Mouse (Mus musculus): ENCODE data around the gene Unc13b. TPM values are rescaled to one million over a fixed set of nuclear protein-coding genes. Genes with fewer than 3 reads are reported as not detected.

Gene Unc13b
- polyA plus RNA-seq, 1 experiment from 2014 or later, result 2.0 TPM

- peak overlapping the region; percentile 31; the same call in 1 of the 2 replicates for H3K4me2 ChIP-seq
- H3K9ac ChIP-seq (ENCODE audit: low read depth, low read length), result no peak overlapping the region
- no peak overlapping the region for H3K27ac ChIP-seq (ENCODE audit: low read depth, low read length)
- H3K36me3 ChIP-seq (ENCODE audit: control insufficient read depth, insufficient read depth, low read length), result no peaks in the 10 kb centered on the region
- H3K4me1 ChIP-seq (replicated peaks; ENCODE audit: control insufficient read depth, insufficient read depth, low read length), result no peaks in the 10 kb centered on the region
- WGBS, result 13% methylated on average over 8 of the region's 8 CpGs
- ATAC-seq (replicated peaks; ENCODE audit: low FRiP score) (no peak), DNase-seq (ENCODE audit: low spot score) (no peak)
- no peaks in the 10 kb centered on the region for H3K27me3 ChIP-seq (replicated peaks; ENCODE audit: control insufficient read depth, insufficient read depth, low read length)
- H3K9me3 ChIP-seq (ENCODE audit: control insufficient read depth, low read length), result no peaks in the 10 kb centered on the region
- no peak overlapping the region for H3K4me3 ChIP-seq (ENCODE audit: low read depth, low read length)
These were observed 150.4 kb downstream of the Unc13b start for GRCm38 (mm10) chr4:43209081-43209579.

GRCm38 (mm10) chr4:43209673-43210072, 150.9 kb downstream of the Unc13b start:
- no peak for ATAC-seq (replicated peaks; ENCODE audit: low FRiP score)
- Histone ChIP-seq H3K4me2 (peak overlapping the region; percentile 31; the same call in 1 of the 2 replicates), H3K4me3 (ENCODE audit: low read depth, low read length) (no peak overlapping the region)

GRCm38 (mm10) chr4:43216491-43216890, 157.7 kb downstream of the Unc13b start:
- Histone ChIP-seq H3K36me3 (ENCODE audit: control insufficient read depth, insufficient read depth, low read length) (no peaks in the 10 kb centered on the region), H3K4me2 (no peak overlapping the region), H3K27ac (ENCODE audit: low read depth, low read length) (no peak overlapping the region), H3K9ac (ENCODE audit: low read depth, low read length) (no peak overlapping the region), H3K9me3 (ENCODE audit: control insufficient read depth, low read length) (no peaks in the 10 kb centered on the region), H3K4me1 (replicated peaks; ENCODE audit: control insufficient read depth, insufficient read depth, low read length) (no peaks in the 10 kb centered on the region), H3K27me3 (replicated peaks; ENCODE audit: control insufficient read depth, insufficient read depth, low read length) (no peaks in the 10 kb centered on the region), H3K4me3 (ENCODE audit: low read depth, low read length) (no peak overlapping the region)
- DNase-seq (ENCODE audit: low spot score), result no peak
- 42% methylated on average over 3 of the region's 3 CpGs for WGBS
- no peak for ATAC-seq (replicated peaks; ENCODE audit: low FRiP score)

More at GRCm38 (mm10) chr4:43209673-43210072, 150.9 kb downstream of the Unc13b start:
- Histone ChIP-seq H3K36me3 (ENCODE audit: control insufficient read depth, insufficient read depth, low read length) (no peaks in the 10 kb centered on the region), H3K27me3 (replicated peaks; ENCODE audit: control insufficient read depth, insufficient read depth, low read length) (no peaks in the 10 kb centered on the region), H3K9ac (ENCODE audit: low read depth, low read length) (no peak overlapping the region), H3K9me3 (ENCODE audit: control insufficient read depth, low read length) (no peaks in the 10 kb centered on the region), H3K27ac (ENCODE audit: low read depth, low read length) (no peak overlapping the region), H3K4me1 (replicated peaks; ENCODE audit: control insufficient read depth, insufficient read depth, low read length) (no peaks in the 10 kb centered on the region)
- no peak for DNase-seq (ENCODE audit: low spot score)
- 66% methylated on average over 6 of the region's 6 CpGs for WGBS

GRCm38 (mm10) chr4:43217997-43218396, 159.2 kb downstream of the Unc13b start:
- Histone ChIP-seq H3K4me2 (no peak overlapping the region), H3K27ac (ENCODE audit: low read depth, low read length) (no peak overlapping the region), H3K4me3 (ENCODE audit: low read depth, low read length) (no peak overlapping the region), H3K36me3 (ENCODE audit: control insufficient read depth, insufficient read depth, low read length) (no peaks in the 10 kb centered on the region), H3K4me1 (replicated peaks; ENCODE audit: control insufficient read depth, insufficient read depth, low read length) (no peaks in the 10 kb centered on the region), H3K27me3 (replicated peaks; ENCODE audit: control insufficient read depth, insufficient read depth, low read length) (no peaks in the 10 kb centered on the region), H3K9ac (ENCODE audit: low read depth, low read length) (no peak overlapping the region), H3K9me3 (ENCODE audit: control insufficient read depth, low read length) (no peaks in the 10 kb centered on the region)
- 79% methylated on average over 1 of the region's 1 CpGs for WGBS
- DNase-seq (ENCODE audit: low spot score), result no peak
- no peak for ATAC-seq (replicated peaks; ENCODE audit: low FRiP score)

GRCm38 (mm10) chr4:43231821-43232220, 173.1 kb downstream of the Unc13b start:
- H3K4me2 ChIP-seq, result no peak overlapping the region
- no peak overlapping the region for H3K9ac ChIP-seq (ENCODE audit: low read depth, low read length)
- H3K27me3 ChIP-seq (replicated peaks; ENCODE audit: control insufficient read depth, insufficient read depth, low read length), result no peaks in the 10 kb centered on the region
- 58% methylated on average over 3 of the region's 3 CpGs for WGBS
- no peak for ATAC-seq (replicated peaks; ENCODE audit: low FRiP score)
- H3K4me3 ChIP-seq (ENCODE audit: low read depth, low read length), result no peak overlapping the region
- no peaks in the 10 kb centered on the region for H3K36me3 ChIP-seq (ENCODE audit: control insufficient read depth, insufficient read depth, low read length)
- H3K27ac ChIP-seq (ENCODE audit: low read depth, low read length), result no peak overlapping the region
- H3K4me1 ChIP-seq (replicated peaks; ENCODE audit: control insufficient read depth, insufficient read depth, low read length), result no peaks in the 10 kb centered on the region
- DNase-seq (ENCODE audit: low spot score), result no peak
- H3K9me3 ChIP-seq (ENCODE audit: control insufficient read depth, low read length), result no peaks in the 10 kb centered on the region

GRCm38 (mm10) chr4:43232985-43233384, 174.2 kb downstream of the Unc13b start:
- Histone ChIP-seq H3K27me3 (replicated peaks; ENCODE audit: control insufficient read depth, insufficient read depth, low read length) (no peaks in the 10 kb centered on the region), H3K9ac (ENCODE audit: low read depth, low read length) (no peak overlapping the region), H3K27ac (ENCODE audit: low read depth, low read length) (no peak overlapping the region), H3K4me1 (replicated peaks; ENCODE audit: control insufficient read depth, insufficient read depth, low read length) (no peaks in the 10 kb centered on the region), H3K9me3 (ENCODE audit: control insufficient read depth, low read length) (no peaks in the 10 kb centered on the region), H3K4me3 (ENCODE audit: low read depth, low read length) (no peak overlapping the region), H3K36me3 (ENCODE audit: control insufficient read depth, insufficient read depth, low read length) (no peaks in the 10 kb centered on the region), H3K4me2 (no peak overlapping the region)
- ATAC-seq (replicated peaks; ENCODE audit: low FRiP score), result no peak
- 75% methylated on average over 1 of the region's 1 CpGs for WGBS
- DNase-seq (ENCODE audit: low spot score), result no peak

GRCm38 (mm10) chr4:43233489-43233888, 174.7 kb downstream of the Unc13b start:
- H3K9me3 ChIP-seq (ENCODE audit: control insufficient read depth, low read length), result no peaks in the 10 kb centered on the region
- H3K4me1 ChIP-seq (replicated peaks; ENCODE audit: control insufficient read depth, insufficient read depth, low read length), result no peaks in the 10 kb centered on the region
- no peak overlapping the region for H3K4me2 ChIP-seq
- H3K4me3 ChIP-seq (ENCODE audit: low read depth, low read length), result no peak overlapping the region
- H3K36me3 ChIP-seq (ENCODE audit: control insufficient read depth, insufficient read depth, low read length), result no peaks in the 10 kb centered on the region
- WGBS, result 81% methylated on average over 6 of the region's 6 CpGs
- no peaks in the 10 kb centered on the region for H3K27me3 ChIP-seq (replicated peaks; ENCODE audit: control insufficient read depth, insufficient read depth, low read length)
- ATAC-seq (replicated peaks; ENCODE audit: low FRiP score), result no peak
- no peak overlapping the region for H3K27ac ChIP-seq (ENCODE audit: low read depth, low read length)
- no peak overlapping the region for H3K9ac ChIP-seq (ENCODE audit: low read depth, low read length)
- DNase-seq (ENCODE audit: low spot score), result no peak

GRCm38 (mm10) chr4:43236898-43237297, 178.1 kb downstream of the Unc13b start:
- WGBS, result 86% methylated on average over 9 of the region's 9 CpGs
- Histone ChIP-seq H3K9ac (ENCODE audit: low read depth, low read length) (no peak overlapping the region), H3K9me3 (ENCODE audit: control insufficient read depth, low read length) (no peaks in the 10 kb centered on the region), H3K4me1 (replicated peaks; ENCODE audit: control insufficient read depth, insufficient read depth, low read length) (no peaks in the 10 kb centered on the region), H3K36me3 (ENCODE audit: control insufficient read depth, insufficient read depth, low read length) (no peaks in the 10 kb centered on the region), H3K4me2 (no peak overlapping the region), H3K27ac (ENCODE audit: low read depth, low read length) (no peak overlapping the region), H3K4me3 (ENCODE audit: low read depth, low read length) (no peak overlapping the region), H3K27me3 (replicated peaks; ENCODE audit: control insufficient read depth, insufficient read depth, low read length) (no peaks in the 10 kb centered on the region)
- no peak for DNase-seq (ENCODE audit: low spot score)
- ATAC-seq (replicated peaks; ENCODE audit: low FRiP score), result no peak

GRCm38 (mm10) chr4:43240716-43241115, 182.0 kb downstream of the Unc13b start:
- DNase-seq (ENCODE audit: low spot score), result no peak
- no peak for ATAC-seq (replicated peaks; ENCODE audit: low FRiP score)
- no peaks in the 10 kb centered on the region for H3K9me3 ChIP-seq (ENCODE audit: control insufficient read depth, low read length)
- H3K27me3 ChIP-seq (replicated peaks; ENCODE audit: control insufficient read depth, insufficient read depth, low read length), result no peaks in the 10 kb centered on the region
- 64% methylated on average over 1 of the region's 1 CpGs for WGBS
- H3K9ac ChIP-seq (ENCODE audit: low read depth, low read length), result no peak overlapping the region
- H3K4me3 ChIP-seq (ENCODE audit: low read depth, low read length), result no peak overlapping the region
- H3K4me2 ChIP-seq, result no peak overlapping the region
- H3K36me3 ChIP-seq (ENCODE audit: control insufficient read depth, insufficient read depth, low read length), result no peaks in the 10 kb centered on the region
- H3K27ac ChIP-seq (ENCODE audit: low read depth, low read length), result no peak overlapping the region
- H3K4me1 ChIP-seq (replicated peaks; ENCODE audit: control insufficient read depth, insufficient read depth, low read length), result no peaks in the 10 kb centered on the region

All from liver, embryonic 11.5 days (tissue).